Mouse (Mus musculus) heart, postnatal 25 days (tissue): ENCODE measurements around the gene Kcnk12. TPM values are rescaled to one million over a fixed set of nuclear protein-coding genes. Genes with fewer than 3 reads are reported as not detected.

Source experiments
- DNase-seq: peaks from one replicate; pipeline ENCODE4 v3.0.0; 2022; ENCODE audit warnings: low spot score
- intact Hi-C: fragments of 180-260 bp; cut with DNase I; formaldehyde crosslinking; loops from one replicate; pipeline ENCODE4 v1.15.1; 2025
- total RNA-seq, 2 experiments: library from RNA; stranded (reverse); gene quantifications; 2 replicates each; pipeline ENCODE4 v1.2.3; 2021

Gene Kcnk12
- total RNA-seq: not detected

DNA sequence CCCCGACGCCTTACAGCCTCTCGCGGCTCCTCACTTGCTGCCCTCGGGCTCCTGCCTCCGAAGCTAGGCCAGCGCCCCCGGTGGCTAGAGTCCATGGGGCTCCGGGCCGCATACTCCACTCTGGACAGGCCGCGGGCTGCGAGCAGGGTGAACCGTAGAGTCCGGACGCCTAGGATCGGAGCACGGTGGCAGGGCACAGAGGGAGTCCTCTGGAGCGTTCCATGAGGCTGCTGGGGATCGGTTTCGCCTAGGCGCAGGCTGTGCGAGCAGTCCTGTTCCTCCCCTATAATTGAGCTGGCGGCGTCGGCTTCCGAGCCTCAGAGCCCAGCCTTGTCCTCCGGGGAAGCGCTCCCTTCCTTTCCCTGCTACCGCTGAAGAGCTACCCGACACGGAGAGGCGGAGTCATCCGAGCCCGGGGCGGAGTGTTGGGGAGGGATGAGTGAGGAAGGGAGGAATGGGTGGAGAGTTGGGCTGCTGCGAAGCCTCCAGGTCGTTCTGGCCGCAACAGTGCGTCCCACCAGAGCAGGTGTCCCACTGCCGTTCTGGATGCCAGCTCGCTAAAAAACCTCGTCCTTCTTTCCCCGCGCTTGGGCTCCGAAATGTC is at the start of gene Kcnk12:
Gene Kcnk12 (minus strand): TSS at position 307 of the 604 bp plus-strand sequence.
- DNase-seq: no peak
- intact Hi-C loops: no loop called here

DNA sequence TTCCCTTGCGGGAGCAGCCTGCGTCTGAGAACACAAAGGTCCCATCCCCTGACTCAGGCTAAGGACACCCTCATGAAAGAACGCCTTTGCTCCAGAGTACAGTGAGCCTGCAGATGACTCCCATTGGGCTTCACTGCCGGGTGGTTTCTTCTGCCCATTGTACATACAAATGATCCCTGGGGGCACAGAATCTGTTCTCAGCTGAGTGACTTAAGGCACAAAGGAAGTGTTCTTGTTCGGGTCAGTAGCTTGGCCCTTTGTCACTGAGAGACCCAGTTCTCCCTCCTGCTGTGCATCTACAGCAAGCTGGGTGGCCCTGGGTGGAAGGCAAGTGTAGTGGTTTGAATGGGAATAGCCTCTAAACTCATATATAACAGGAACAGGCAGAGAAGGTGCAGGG is 44.4 kb upstream of the Kcnk12 start:
- DNase-seq: no peak
- intact Hi-C loops: no loop called here

- intact Hi-C loops: no loop called here
- DNase-seq: no peak
These were observed 42.3 kb upstream of the Kcnk12 start for GRCm38 (mm10) chr17:87840079-87840478.

DNA sequence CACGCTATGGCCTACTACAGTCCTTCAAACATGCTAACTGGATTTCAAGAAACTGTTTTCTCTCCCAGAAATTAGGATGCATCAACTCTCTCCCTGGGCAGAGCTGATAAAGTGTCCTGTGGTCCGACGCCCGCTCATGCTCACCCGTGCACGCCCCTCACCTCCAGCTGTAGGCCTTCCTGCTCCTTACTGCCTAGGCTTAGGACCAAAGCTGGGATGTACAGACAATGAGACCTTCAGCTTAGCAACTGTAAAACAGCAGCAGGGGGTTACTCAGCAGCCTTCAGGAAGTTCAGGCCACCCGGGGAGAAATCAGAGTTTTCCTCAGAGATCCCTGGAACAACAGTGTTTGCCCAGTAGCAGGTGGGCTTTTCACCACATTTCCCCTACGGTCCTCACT is 37.1 kb upstream of the Kcnk12 start:
- no peak for DNase-seq
- intact Hi-C loops: no loop called here

- DNase-seq: no peak
- intact Hi-C loops: no loop called here
These were observed 29.1 kb upstream of the Kcnk12 start for GRCm38 (mm10) chr17:87826909-87827308.

GRCm38 (mm10) chr17:87826036-87826560 is 28.3 kb upstream of the Kcnk12 start:
- intact Hi-C loops: no loop called here
- no peak for DNase-seq

DNA sequence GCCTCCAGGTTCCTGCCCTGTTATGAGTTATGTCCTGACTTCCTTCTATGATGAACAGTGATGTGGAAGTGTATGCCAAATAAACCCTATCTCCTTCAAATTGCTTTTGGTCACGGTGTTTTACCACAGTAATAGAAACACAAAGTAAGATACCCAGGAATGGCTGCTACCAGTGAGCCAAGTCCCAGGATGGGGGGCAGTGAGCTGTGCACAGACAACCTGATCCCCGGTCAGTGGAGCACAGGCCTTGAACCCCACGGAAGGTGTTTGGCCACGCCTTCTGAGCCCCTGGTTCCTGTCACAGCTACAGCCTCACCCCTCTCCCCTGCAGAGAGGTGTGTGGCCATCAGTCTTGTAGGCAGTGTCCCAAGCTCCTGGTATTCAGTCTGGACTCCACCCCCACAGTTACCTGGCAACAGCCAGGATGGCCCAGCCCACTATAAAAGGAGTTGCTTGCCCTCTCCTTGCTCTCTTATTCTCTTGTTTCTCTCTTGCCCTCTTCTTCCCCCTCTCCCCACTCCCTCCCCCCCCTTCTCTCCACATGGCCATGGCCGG is 27.7 kb upstream of the Kcnk12 start:
- intact Hi-C loops: no loop called here
- no peak for DNase-seq

GRCm38 (mm10) chr17:87823031-87823430 is 25.2 kb upstream of the Kcnk12 start:
- intact Hi-C loops: no loop called here
- DNase-seq: no peak

GRCm38 (mm10) chr17:87809556-87809955 is 11.8 kb upstream of the Kcnk12 start:
- no peak for DNase-seq
- intact Hi-C loops: no loop called here

- DNase-seq: no peak
- intact Hi-C loops: no loop called here
These were observed 2.1 kb upstream of the Kcnk12 start for GRCm38 (mm10) chr17:87799948-87800340.

GRCm38 (mm10) chr17:87799212-87799947 is 1.6 kb upstream of the Kcnk12 start:
- no peak for DNase-seq
- intact Hi-C loops: no loop called here

GRCm38 (mm10) chr17:87798423-87798941 is 688 bp upstream of the Kcnk12 start:
- DNase-seq: no peak
- intact Hi-C loops: no loop called here

- DNase-seq: no peak
- intact Hi-C loops: no loop called here
These were observed 845 bp downstream of the Kcnk12 start for GRCm38 (mm10) chr17:87796881-87797416.

DNA sequence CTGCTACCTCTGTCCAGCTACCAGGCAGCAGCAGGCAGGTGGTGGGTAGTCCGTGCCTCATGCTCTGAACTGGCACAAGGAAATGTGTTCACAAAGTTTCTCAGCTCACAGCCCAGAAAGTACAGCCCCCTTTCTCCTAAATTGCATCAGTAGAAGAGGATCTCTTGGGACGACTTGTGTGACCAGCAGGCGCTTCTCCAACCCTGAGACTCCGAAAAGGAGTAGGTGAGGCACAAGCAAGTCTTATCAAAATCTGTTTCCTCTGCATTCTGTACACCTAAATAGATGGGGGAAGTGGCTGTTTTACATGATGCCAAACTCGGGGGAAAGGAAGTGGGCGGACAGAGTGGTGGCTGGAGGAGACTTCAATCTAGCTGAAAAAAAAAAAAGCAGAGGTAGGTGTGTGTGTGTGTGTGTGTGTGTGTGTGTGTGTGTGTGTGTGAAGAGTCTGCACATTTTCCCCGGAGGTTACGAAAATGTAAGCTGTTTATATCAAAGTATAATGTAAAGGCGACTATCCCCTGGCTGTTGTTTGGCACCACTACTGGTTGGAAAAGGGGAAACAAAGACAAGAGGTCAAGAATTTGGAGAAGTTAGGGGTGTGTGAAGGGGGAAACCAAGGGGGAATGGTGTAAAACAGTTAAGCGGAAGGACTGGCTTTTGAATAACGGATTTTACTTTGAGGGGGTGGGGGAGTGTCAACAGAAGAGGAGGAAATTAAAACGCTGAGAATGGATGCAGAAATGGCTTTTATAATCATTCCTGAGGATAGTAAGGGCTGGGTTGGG is 1.7 kb downstream of the Kcnk12 start:
- no peak for DNase-seq
- intact Hi-C loops: no loop called here

- no peak for DNase-seq
- intact Hi-C loops: no loop called here
These were observed 3.0 kb downstream of the Kcnk12 start for GRCm38 (mm10) chr17:87794801-87795200.

DNA sequence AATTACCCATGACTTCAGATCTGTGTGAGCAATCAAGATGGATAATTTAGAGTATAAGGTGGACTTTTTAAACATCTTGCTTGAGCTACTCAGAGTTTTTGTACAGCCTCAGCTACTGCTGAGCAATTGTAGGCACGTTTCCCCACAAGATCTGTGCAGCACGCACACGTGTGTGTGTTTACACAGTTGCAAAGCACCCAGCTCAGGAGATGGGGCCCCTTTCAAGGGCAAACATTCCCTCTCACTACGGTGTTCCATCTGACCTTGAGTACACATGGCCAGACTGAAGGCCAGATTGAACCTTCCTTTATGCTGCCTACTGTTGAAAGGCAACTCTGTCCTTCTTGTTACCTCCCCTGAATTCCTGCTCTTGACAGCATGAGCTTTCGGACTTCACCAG is 4.5 kb downstream of the Kcnk12 start:
- DNase-seq: no peak
- intact Hi-C loops: no loop called here

- DNase-seq: no peak
- intact Hi-C loops: no loop called here
These were observed 5.0 kb downstream of the Kcnk12 start for GRCm38 (mm10) chr17:87792623-87793315.

- intact Hi-C loops: no loop called here
- DNase-seq: no peak
These were observed 6.2 kb downstream of the Kcnk12 start for GRCm38 (mm10) chr17:87791517-87792098.

- no peak for DNase-seq
- intact Hi-C loops: no loop called here
These were observed 7.1 kb downstream of the Kcnk12 start for GRCm38 (mm10) chr17:87790661-87791060.
